Mouse (Mus musculus) mouse embryonic stem cell (cell line): ENCODE results near the gene Olfr986.
"Not testable (repeated sequence)": the region's sequence is repeated elsewhere in the genome, so short reads cannot be mapped to it uniquely, and the experiment has no call there.

Experiments used
- in situ Hi-C, 2 experiments: fragments of 300-500 bp; cut with MboI; formaldehyde crosslinking; loops; 1 replicate in 1 of 2; 3 replicates in 1 of 2; pipeline ENCODE4 v1.14.3; 2019 to 2020; ENCODE audit warnings: low sequenced_read_pairs in 2 of 2, low pct_unique_long_range_greater_than_20kb in 1 of 2, mixed read lengths in 1 of 2; ENCODE audit not compliant: unreplicated experiment in 1 of 2

The Olfr986 gene

DNA sequence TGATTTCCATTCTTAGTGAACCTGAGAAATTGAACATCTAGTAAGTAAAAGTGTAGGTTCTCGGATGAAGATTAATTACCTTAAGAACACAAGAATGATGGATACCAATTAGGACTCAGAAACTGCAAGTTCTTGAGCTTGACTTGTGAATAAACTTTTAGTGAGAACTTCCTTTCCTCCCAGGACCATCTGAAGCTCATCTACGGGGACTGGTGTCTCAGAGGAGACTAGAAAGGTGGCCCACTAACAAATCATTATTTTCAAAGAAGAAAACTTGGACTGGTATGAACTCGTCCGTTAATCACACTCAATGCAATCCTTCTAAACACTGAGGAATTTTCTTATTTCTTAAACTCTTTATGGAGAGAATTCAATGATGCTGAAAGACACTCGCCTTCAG is at the start of gene Olfr986:
Gene Olfr986, plus strand, starts transcription at position 301 of the 400 bp plus-strand sequence.
- in situ Hi-C loops = no loop called here

GRCm38 (mm10) chr9:40136987-40137688 is 43.6 kb upstream of the Olfr986 start:
- in situ Hi-C loops = no loop called here

- in situ Hi-C loops = no loop called here
These were observed 41.2 kb upstream of the Olfr986 start for GRCm38 (mm10) chr9:40139484-40139883.

DNA sequence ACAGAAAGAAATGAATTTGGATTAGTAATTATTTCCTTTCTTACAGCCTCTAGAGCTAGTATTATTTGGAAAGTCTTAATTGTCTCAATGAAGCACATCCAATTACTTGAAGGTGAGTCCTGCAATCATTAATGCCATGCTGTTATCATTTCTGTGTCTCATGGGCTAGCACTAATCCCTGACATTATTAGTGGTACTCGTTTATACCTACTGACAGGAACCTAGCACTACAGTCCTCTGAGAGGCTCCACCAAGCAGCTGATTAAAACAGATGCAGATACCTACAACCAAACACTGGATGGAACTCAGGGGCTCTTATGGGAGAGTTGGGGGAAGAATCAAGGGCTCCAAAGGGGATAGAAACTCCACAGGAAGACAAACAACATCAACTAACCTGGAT is 39.2 kb upstream of the Olfr986 start:
- in situ Hi-C loops = no loop called here

DNA sequence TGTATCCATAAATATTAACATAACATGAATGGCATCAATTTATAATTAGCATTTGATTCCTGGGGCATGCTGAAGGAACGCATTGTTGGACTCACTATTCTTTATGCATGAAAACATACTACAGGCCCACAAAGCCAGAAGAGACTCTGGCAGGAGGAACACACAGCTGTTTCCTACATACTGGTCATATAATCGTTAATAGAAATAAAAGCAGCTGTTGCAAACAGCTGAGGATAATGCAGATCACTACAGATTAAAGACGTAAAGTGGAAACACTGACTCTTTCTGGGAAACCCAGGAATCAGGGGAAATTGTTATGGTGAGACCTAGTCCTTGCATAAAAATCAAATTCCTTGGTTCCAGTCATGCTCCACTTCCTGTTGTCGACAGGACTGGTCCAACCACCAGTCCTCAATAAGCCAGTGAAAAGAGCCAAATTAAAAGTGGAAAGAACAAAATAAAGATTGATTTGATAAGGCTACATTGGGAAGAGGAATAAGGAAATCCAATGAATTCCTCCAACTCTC is 25.5 kb upstream of the Olfr986 start:
- in situ Hi-C loops = no loop called here

GRCm38 (mm10) chr9:40166446-40166845 is 14.3 kb upstream of the Olfr986 start:
- in situ Hi-C loops = no loop called here

GRCm38 (mm10) chr9:40177017-40177416 is 3.7 kb upstream of the Olfr986 start:
- in situ Hi-C loops = no loop called here

DNA sequence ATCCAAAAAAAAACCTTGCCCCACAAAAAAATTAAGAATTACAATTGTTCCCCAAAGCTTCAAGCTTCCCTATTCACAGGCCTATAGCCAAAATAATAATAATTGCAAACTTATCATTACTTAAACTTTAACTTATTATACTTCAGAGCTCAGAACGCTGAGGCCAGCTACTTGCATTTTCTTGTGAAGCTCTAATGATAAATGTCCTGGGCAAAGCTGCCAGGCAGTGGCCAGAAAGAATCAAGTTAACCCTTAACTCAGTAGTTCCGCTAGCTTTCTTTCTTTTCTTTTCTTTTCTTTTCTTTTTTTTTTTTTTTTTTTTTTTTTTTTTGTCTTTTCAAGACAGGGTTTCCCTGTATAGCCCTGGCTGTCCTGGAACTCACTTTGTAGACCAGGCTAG is 4.4 kb downstream of the Olfr986 start:
- in situ Hi-C loops = not testable (repeated sequence)

DNA sequence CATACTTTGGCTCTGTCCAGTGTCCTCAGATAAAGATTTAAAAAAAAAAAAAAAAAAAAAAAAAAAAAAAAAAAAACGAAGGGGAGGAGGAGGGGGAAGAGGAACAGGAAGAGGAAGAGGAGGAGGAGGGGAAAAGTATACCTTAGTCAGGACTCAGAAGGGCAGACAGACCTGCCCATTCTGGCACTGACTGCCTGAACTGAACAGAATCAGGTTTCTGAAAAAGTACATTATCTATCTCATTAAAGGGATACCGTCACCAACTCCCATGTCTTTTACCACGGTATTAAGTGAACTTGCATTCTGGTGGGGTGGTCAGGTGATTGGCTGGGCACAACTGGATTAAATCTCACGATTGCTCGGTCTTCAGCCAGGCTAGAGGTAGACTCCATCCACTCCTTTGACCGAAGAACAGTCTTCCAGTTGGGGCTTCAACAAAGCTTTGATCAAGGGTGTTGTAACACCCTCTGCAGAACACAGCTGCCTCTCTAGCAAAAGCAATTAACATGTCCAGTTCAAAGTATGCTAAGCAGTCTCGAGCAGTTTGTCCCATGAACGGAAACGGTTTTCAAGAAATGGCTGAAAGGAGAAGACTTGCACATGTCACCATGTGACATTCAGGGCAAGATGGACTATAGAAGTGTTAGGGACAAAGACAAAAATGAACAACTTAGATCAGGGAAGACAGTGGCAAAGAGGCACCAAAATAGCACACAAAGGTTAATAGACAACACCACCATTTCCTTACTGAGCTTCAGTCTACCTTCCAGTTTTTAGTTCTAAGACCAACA is 10.6 kb downstream of the Olfr986 start:
- in situ Hi-C loops = no loop called here

DNA sequence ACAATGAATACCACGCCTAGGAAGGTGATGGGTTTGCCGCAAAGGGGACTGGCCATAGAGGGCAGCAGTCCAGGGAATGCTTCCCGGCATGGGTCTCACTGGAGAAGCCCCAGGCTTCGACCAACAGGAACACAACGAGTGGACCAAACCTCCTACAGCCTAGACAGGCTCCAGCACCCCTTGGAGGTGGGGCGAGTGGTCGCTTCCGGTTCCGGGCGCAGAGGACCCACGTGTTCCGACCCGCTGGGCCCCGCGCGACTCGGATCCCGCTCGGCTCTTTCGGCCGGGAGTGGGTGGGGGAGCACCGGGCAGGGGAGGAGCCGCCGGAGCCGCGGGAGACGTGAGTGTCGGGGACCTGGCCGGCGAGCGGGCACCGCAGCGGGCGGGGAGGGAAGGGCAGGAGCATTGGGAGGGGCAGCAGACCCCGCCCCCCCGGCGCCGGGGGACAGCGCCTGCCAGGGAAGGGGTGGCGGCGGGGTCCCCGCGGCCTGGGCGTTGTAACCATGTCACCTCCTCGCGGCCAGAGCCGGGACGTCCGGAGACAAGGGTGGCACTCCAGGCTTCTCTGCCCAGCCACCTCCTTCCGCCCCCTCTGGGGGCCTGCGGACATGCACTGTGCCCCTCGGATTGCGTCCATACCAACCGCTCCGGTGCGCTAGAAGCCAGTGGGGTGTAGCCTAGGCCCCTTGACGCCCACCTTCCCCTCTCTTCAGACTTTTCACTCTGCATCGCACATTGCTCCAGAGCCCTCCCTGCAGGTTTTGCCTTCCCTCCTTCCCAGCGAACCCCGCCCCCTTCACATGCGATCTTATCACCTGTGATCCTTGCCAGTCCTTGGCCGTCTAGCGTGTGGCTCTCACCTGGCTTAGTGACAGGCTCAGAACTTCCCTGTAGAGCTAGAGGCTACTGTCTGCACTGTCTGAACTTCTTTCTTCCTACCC is 11.6 kb downstream of the Olfr986 start, which contains the start of gene Zfp202:
Gene Zfp202, plus strand, starts transcription at position 219 of the 941 bp plus-strand sequence.
- in situ Hi-C loops = no loop called here

DNA sequence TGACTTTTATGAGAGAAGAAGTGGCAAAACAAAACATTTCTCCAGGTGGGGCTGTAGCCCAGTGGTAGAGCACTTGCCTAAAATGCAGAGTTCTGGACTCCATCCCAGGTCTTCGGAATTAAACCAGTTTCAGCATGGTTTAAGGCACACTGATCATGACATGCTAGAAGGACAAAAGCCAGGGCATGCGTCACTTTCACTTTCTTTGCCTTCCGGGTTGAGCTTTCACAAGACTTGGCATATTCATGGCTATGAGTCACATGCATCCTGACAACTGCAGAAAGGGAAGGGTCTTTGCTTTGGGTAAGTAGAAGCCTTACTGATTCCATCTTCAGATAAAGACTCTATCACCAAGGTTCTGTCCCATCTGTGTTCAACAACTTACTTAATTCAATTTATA is 15.3 kb downstream of the Olfr986 start:
- in situ Hi-C loops = no loop called here

- in situ Hi-C loops = no loop called here
These were observed 25.8 kb downstream of the Olfr986 start for GRCm38 (mm10) chr9:40206546-40206950.

- in situ Hi-C loops = no loop called here
These were observed 30.0 kb downstream of the Olfr986 start for GRCm38 (mm10) chr9:40210744-40211143.

GRCm38 (mm10) chr9:40214058-40214457 is 33.3 kb downstream of the Olfr986 start:
- in situ Hi-C loops = no loop called here

GRCm38 (mm10) chr9:40216651-40217050 is 35.9 kb downstream of the Olfr986 start:
- in situ Hi-C loops = no loop called here

- in situ Hi-C loops = no loop called here
These were observed 43.6 kb downstream of the Olfr986 start for GRCm38 (mm10) chr9:40224289-40224688.

DNA sequence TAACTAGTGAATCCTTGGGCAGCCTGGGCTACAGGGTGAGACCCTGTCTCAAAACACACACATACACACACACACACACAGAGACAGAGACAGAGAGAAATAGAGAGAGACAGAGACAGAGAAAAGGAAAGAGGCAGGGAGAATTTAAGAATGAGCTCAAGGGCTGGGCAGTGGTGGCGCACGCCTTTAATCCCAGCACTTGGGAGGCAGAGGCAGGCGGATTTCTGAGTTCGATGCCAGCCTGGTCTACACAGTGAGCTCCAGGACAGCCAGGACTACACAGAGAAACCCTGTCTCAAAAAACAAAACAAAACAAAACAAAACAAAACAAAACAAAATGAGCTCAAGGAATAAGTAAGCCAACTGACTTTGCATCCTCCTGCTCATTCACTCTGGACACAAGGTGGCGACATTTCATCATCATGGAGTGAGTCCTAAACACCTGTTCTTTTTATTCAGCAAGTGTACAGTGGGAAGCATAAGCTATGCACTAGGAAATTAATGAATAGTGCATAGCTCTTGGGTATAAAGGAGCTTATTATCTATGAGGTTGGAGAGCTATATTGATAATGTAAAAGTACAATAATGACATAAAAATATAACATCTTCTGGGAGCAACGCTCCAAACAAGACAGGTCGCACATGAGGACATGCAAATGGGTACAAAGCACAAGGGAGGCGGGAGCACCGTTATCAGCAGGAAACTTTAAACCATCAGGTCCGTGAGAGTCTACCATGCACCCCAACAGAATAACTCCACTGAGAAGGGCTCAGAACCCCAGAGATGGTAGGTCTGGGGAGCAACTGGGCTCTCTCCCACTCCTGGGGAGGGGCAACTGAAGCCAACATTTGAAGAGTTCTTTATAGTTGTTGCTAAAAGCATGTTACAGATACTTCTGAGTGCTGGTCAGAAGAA is 47.4 kb downstream of the Olfr986 start:
- in situ Hi-C loops = loop anchor here in 1 of 2 experiments (25.0 kb wide), 1 partner anchor 559 kb away; no protein-coding TSS in a partner anchor
